Comparison of ENCODE assay signal across 13 mouse cellular contexts in the genomic region with DNA sequence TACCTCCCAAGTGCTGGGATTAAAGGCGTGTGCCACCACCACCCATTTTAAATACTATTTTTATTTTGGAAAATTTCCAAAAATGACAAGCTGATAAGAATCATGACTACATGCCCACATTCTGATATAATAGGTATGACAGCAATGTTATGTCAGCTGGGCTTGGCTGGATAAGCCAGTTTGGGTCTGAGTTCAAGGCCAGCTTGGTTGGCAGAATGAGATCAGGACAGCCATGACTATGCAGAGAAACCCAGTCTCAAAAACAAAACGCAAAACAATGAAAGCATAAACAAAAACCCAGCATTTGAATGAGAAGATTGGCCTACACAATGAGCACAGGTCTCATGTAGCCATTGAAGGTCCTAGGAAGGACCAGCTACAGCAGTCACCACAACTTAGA.
"Had no signal": no experiment of that assay in that cellular context is flagged by ENCODE, and none has a peak within 500 bp of the region (broad histone marks: within the 10 kb centered on the region; RNA-seq: fewer than 3 reads in every experiment).

No protein-coding gene starts in this region.

- DNase-seq: lung, adult 18-20 months; lung, embryonic 14.5 days; lung, postnatal 10 days; lung, postnatal 4 days; midbrain, embryonic 14.5 days; retina, postnatal 1 day; right cerebral cortex, adult 18-20 months; right cerebral cortex, postnatal 25 days; right cerebral cortex, postnatal 4 days; spleen, adult 18-20 months; thymus, adult 18-20 months; thymus, postnatal 14 days; thymus, postnatal 36 days had no signal
